Mouse (Mus musculus) liver, postnatal 0 days (tissue): ENCODE measurements around the gene Cdkn1a.

Experiments used
- CTCF ChIP-seq: sonication (generic); IDR thresholded peaks from 2 replicates; pipeline ENCODE4 v1.5.1; 2016; ENCODE audit warnings: antibody characterized with exemption, low read depth
- EP300 ChIP-seq: IDR thresholded peaks from 2 replicates; pipeline ENCODE4 v1.6.1; 2016; ENCODE audit warnings: antibody characterized with exemption, low read depth, mild to moderate bottlenecking

- TF ChIP-seq CTCF (no peak), EP300 (no peak)
Observed at GRCm38 (mm10) chr17:29136236-29136635, 45.5 kb downstream of the Cdkn1a start.
